ENCODE assay signal across 8 mouse cellular contexts in the genomic region with DNA sequence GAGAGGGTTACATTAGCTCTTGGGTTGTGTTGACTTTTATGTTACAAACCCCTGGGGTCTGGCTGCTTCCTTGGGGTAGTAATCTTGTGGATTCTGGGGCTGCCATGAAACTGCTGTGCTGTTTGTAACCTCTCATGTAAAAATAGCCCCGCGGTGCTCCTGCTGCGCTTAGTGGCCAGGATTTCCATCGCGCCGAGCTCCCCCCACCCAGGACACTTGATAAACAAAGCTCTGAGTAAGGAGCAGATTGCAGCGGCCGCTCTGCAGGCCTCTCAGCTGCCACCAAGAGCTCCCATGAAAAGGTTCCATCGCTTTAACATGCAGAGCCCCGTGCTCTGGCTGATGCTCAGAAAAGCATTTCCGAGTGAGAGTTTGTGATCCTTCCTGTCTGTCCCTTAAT. TPM values are rescaled to one million over a fixed set of nuclear protein-coding genes. Genes with fewer than 3 reads are reported as not detected.
DNase-seq lines count a peak whose midpoint lies in the region; ATAC-seq lines count a peak whose summit lies in the region.

No protein-coding gene starts in this region.

- no peaks in the 10 kb centered on the region for H3K9me3 ChIP-seq in kidney, embryonic 16.5 days (ENCODE audit: low read length)
- H3K9me3 ChIP-seq in intestine, embryonic 15.5 days: no peaks in the 10 kb centered on the region

- H3K27me3 ChIP-seq in kidney, embryonic 16.5 days (ENCODE audit: insufficient read depth, low read length): no peaks in the 10 kb centered on the region
- H3K27me3 ChIP-seq in intestine, embryonic 15.5 days (replicated peaks): no peaks in the 10 kb centered on the region

- H3K9ac ChIP-seq in kidney, embryonic 16.5 days (replicated peaks; ENCODE audit: low read length): peak overlapping the region; percentile 42
- H3K9ac ChIP-seq in intestine, embryonic 15.5 days: peak overlapping the region; percentile 17; the same call in 1 of the 2 replicates

- peak overlapping the region; percentile 92 for H3K27ac ChIP-seq in kidney, embryonic 16.5 days (ENCODE audit: low read length)
- 0 out of 2 replicates have a peak overlapping the region, but pooled peaks have one; percentile 17 for H3K27ac ChIP-seq in intestine, embryonic 15.5 days

- peak overlapping the region; percentile 73 for H3K4me2 ChIP-seq in kidney, embryonic 16.5 days (replicated peaks; ENCODE audit: low read depth, low read length)
- H3K4me2 ChIP-seq in intestine, embryonic 15.5 days (replicated peaks): peak overlapping the region; percentile 70

- no peak for ATAC-seq in kidney, embryonic 16.5 days (ENCODE audit: low FRiP score, low TSS enrichment)
- ATAC-seq in intestine, embryonic 15.5 days: no peak
- ATAC-seq in granulocyte monocyte progenitor cell, adult 5-6 weeks (replicated peaks; ENCODE audit: poor library complexity, severe bottlenecking): no peak

- DNase-seq in kidney, adult 8-10 months: no peak
- DNase-seq in cerebellum, adult 8-10 months: peak; percentile 46
- peak; percentile 18 to 46 for DNase-seq in gastrocnemius, adult 8-10 months (ENCODE audit: low spot score in 2 of 2)
- DNase-seq in lung, postnatal 4 days: peak; percentile 44 to 61
- no peak for DNase-seq in c-Kit-positive CD71-positive TER-119-positive erythroid progenitor cells, embryonic 14.5 days (ENCODE audit: low spot score)

- H3K4me1 ChIP-seq in kidney, embryonic 16.5 days (ENCODE audit: insufficient read depth, low read length): peaks cover 19% of the 10 kb centered on the region
- peaks cover 9% of the 10 kb centered on the region for H3K4me1 ChIP-seq in intestine, embryonic 15.5 days (replicated peaks)

- WGBS in kidney, embryonic 16.5 days: 8% methylated on average over 11 of the region's 11 CpGs
- WGBS in intestine, embryonic 15.5 days: 9% methylated on average over 11 of the region's 11 CpGs

- H3K36me3 ChIP-seq in kidney, embryonic 16.5 days (ENCODE audit: insufficient read depth, low read length): no peaks in the 10 kb centered on the region
- no peaks in the 10 kb centered on the region for H3K36me3 ChIP-seq in intestine, embryonic 15.5 days

- no peak overlapping the region for H3K4me3 ChIP-seq in kidney, embryonic 16.5 days (ENCODE audit: low read length)
- no peak overlapping the region for H3K4me3 ChIP-seq in intestine, embryonic 15.5 days (replicated peaks)

RNA-seq across cellular contexts. Expression of gene Fam214a, which starts 22.1 kb away (rescaled TPM):
- 13.1 and 13.6 TPM in 2 replicates for polyA plus RNA-seq in kidney, embryonic 16.5 days (2015; fragmentation: Nextera tagmentation; extraction: Ambion mirVana)
- 10 to 100 TPM; 19.4 to 35.5 (median 24.3) TPM for total RNA-seq in gastrocnemius, adult 8-10 months (2022)
- polyA plus RNA-seq in intestine, embryonic 15.5 days (2015; fragmentation: Nextera tagmentation; extraction: Ambion mirVana): 6.4 and 7.8 TPM in 2 replicates
- 8.8 and 9.2 TPM in 2 replicates for total RNA-seq in granulocyte monocyte progenitor cell, adult 5-6 weeks (2014; fragmentation: Nextera tagmentation)
- total RNA-seq in granulocyte monocyte progenitor cell, adult 5-6 weeks (2017): 9.4 and 13.5 TPM in 2 replicates

Comparison
In these comparisons a context has a peak if more than half of its experiments do, and no peak if none do; other contexts are left out.
1. DNase-seq: peak in cerebellum, adult 8-10 months (single experiment), gastrocnemius, adult 8-10 months (2 of 2) and lung, postnatal 4 days (2 of 2); none in kidney, adult 8-10 months (0 of 2) and c-Kit-positive CD71-positive TER-119-positive erythroid progenitor cells, embryonic 14.5 days (single experiment).